Mouse (Mus musculus) lung, postnatal 0 days (tissue): Measurements from ENCODE around the gene Fyb. TPM values are rescaled to one million over a fixed set of nuclear protein-coding genes. Genes with fewer than 3 reads are reported as not detected.

Experiments used
- ATAC-seq: fragments of 200-750 bp; cut with Nextera tagmentation; 2 replicates; pipeline ENCODE4 v1.8.0; 2017; ENCODE audit warnings: moderate library complexity
- DNase-seq: peaks from one replicate; pipeline ENCODE4 v3.0.0-alpha.2; 2016; ENCODE audit warnings: low spot score
- H3K27ac ChIP-seq: fragments of 300-500 bp; sonication (generic); 2 replicates; pipeline ENCODE4 v1.5.1; 2014; ENCODE audit warnings: antibody characterized with exemption, mild to moderate bottlenecking, low read length, mixed read lengths
- H3K27me3 ChIP-seq: fragments of 300-500 bp; sonication (generic); replicated peaks from 2 replicates; pipeline ENCODE4 v1.6.1; 2014; ENCODE audit warnings: low read length, mixed read lengths; ENCODE audit not compliant: insufficient read depth
- H3K36me3 ChIP-seq: fragments of 300-500 bp; sonication (generic); 2 replicates; pipeline ENCODE4 v1.6.1; 2014; ENCODE audit warnings: low read length, mixed read lengths; ENCODE audit not compliant: insufficient read depth
- H3K4me1 ChIP-seq: fragments of 300-500 bp; sonication (generic); 2 replicates; pipeline ENCODE4 v1.6.1; 2014; ENCODE audit warnings: antibody characterized with exemption, low read depth, low read length, mixed read lengths; ENCODE audit not compliant: insufficient read depth
- H3K4me2 ChIP-seq: fragments of 300-500 bp; sonication (generic); replicated peaks from 2 replicates; pipeline ENCODE4 v1.6.1; 2014; ENCODE audit warnings: low read depth, mild to moderate bottlenecking, low read length, moderate library complexity, mixed read lengths
- H3K4me3 ChIP-seq: fragments of 300-500 bp; sonication (generic); 2 replicates; pipeline ENCODE4 v1.5.1; 2014; ENCODE audit warnings: low read depth, low read length
- H3K9ac ChIP-seq: fragments of 300-500 bp; sonication (generic); replicated peaks from 2 replicates; pipeline ENCODE4 v1.6.1; 2014; ENCODE audit warnings: low read depth, mild to moderate bottlenecking
- H3K9me3 ChIP-seq: fragments of 300-500 bp; sonication (generic); 2 replicates; pipeline ENCODE4 v1.6.1; 2016; ENCODE audit warnings: low read length, mixed read lengths
- CTCF ChIP-seq: IDR thresholded peaks from 2 replicates; pipeline ENCODE4 v1.5.1; 2016; ENCODE audit warnings: antibody characterized with exemption, mild to moderate bottlenecking
- EP300 ChIP-seq: IDR thresholded peaks from 2 replicates; pipeline ENCODE4 v1.6.1; 2016; ENCODE audit warnings: antibody characterized with exemption, mild to moderate bottlenecking, control low read depth
- WGBS: fragments of 180-500 bp; shearing (Covaris S2); extraction: QIAGEN DNeasy Blood & Tissue Kit; methylation state at CpG from one replicate; pipeline ENCODE4 v1.1.7; 2014; 5-methylcytosine and 5-hydroxymethylcytosine counted together
- polyA plus RNA-seq: library from polyadenylated mRNA; unstranded; fragments of >200 nt; fragmentation: Nextera tagmentation; extraction: Ambion mirVana; gene quantifications from 2 replicates; pipeline ENCODE4 v1.2.1, GENCODE M21; 2015

The Fyb gene
- polyA plus RNA-seq, result 7.5 TPM in 2 replicates

GRCm38 (mm10) chr15:6522653-6523167 lies at the start of gene Fyb:
Gene Fyb, plus strand, starts transcription at chr15:6522853.
- ATAC-seq (no peak), DNase-seq (no peak)
- Histone ChIP-seq H3K9me3 (no peaks in the 10 kb centered on the region), H3K36me3 (no peaks in the 10 kb centered on the region), H3K4me3 (no peak within 1 kb of the TSS), H3K4me1 (no peaks in the 10 kb centered on the region), H3K4me2 (no peak within 1 kb of the TSS), H3K27me3 (no peaks in the 10 kb centered on the region), H3K27ac (no peak within 1 kb of the TSS), H3K9ac (no peak within 1 kb of the TSS)
- TF ChIP-seq EP300, result no peak
- no peak for TF ChIP-seq CTCF
- 64% methylated on average over 8 of the region's 8 CpGs for WGBS

- H3K4me3 ChIP-seq, result no peak overlapping the region
- no peaks in the 10 kb centered on the region for H3K27me3 ChIP-seq
- ATAC-seq, result no peak
- H3K36me3 ChIP-seq, result no peaks in the 10 kb centered on the region
- no peak overlapping the region for H3K27ac ChIP-seq
- no peaks in the 10 kb centered on the region for H3K9me3 ChIP-seq
- WGBS, result 47% methylated on average over 3 of the region's 3 CpGs
- no peaks in the 10 kb centered on the region for H3K4me1 ChIP-seq
- no peak for DNase-seq
- no peak for TF ChIP-seq EP300
- TF ChIP-seq CTCF, result no peak
- H3K9ac ChIP-seq, result no peak overlapping the region
- H3K4me2 ChIP-seq, result no peak overlapping the region
Observed at GRCm38 (mm10) chr15:6483561-6483960, 39.1 kb upstream of the Fyb start.

GRCm38 (mm10) chr15:6492386-6492785 lies 30.3 kb upstream of the Fyb start:
- H3K4me1 ChIP-seq, result no peaks in the 10 kb centered on the region
- H3K36me3 ChIP-seq, result no peaks in the 10 kb centered on the region
- ATAC-seq (no peak), DNase-seq (no peak)
- WGBS, result 83% methylated on average over 2 of the region's 2 CpGs
- H3K27ac ChIP-seq, result no peak overlapping the region
- no peak overlapping the region for H3K4me3 ChIP-seq
- TF ChIP-seq EP300 (no peak), CTCF (no peak)
- no peak overlapping the region for H3K4me2 ChIP-seq
- H3K9ac ChIP-seq, result no peak overlapping the region
- no peaks in the 10 kb centered on the region for H3K9me3 ChIP-seq
- no peaks in the 10 kb centered on the region for H3K27me3 ChIP-seq

GRCm38 (mm10) chr15:6498396-6499070 lies 24.1 kb upstream of the Fyb start:
- H3K4me2 ChIP-seq, result no peak overlapping the region
- H3K27me3 ChIP-seq, result no peaks in the 10 kb centered on the region
- H3K36me3 ChIP-seq, result no peaks in the 10 kb centered on the region
- no peak for DNase-seq
- no peak overlapping the region for H3K9ac ChIP-seq
- no peak for TF ChIP-seq EP300
- no peak for TF ChIP-seq CTCF
- no peak overlapping the region for H3K27ac ChIP-seq
- H3K4me1 ChIP-seq, result no peaks in the 10 kb centered on the region
- 82% methylated on average over 10 of the region's 10 CpGs for WGBS
- H3K4me3 ChIP-seq, result no peak overlapping the region
- H3K9me3 ChIP-seq, result no peaks in the 10 kb centered on the region
- ATAC-seq, result no peak

GRCm38 (mm10) chr15:6500787-6501186 lies 21.9 kb upstream of the Fyb start:
- Histone ChIP-seq H3K9me3 (no peaks in the 10 kb centered on the region), H3K36me3 (no peaks in the 10 kb centered on the region), H3K9ac (no peak overlapping the region), H3K4me1 (no peaks in the 10 kb centered on the region), H3K27me3 (no peaks in the 10 kb centered on the region), H3K27ac (no peak overlapping the region), H3K4me2 (no peak overlapping the region), H3K4me3 (no peak overlapping the region)
- ATAC-seq (no peak; the same call in 1 of the 2 replicates), DNase-seq (peak; percentile 12)
- TF ChIP-seq EP300 (no peak), CTCF (peak; percentile 53)
- WGBS, result 15% methylated on average over 1 of the region's 1 CpGs

GRCm38 (mm10) chr15:6517525-6517924 lies 5.1 kb upstream of the Fyb start:
- Histone ChIP-seq H3K27ac (no peak overlapping the region), H3K36me3 (no peaks in the 10 kb centered on the region), H3K9me3 (no peaks in the 10 kb centered on the region), H3K4me3 (no peak overlapping the region), H3K4me1 (no peaks in the 10 kb centered on the region), H3K27me3 (no peaks in the 10 kb centered on the region), H3K9ac (no peak overlapping the region), H3K4me2 (no peak overlapping the region)
- ATAC-seq, result no peak
- no peak for DNase-seq
- no peak for TF ChIP-seq EP300
- no peak for TF ChIP-seq CTCF
- WGBS, result 96% methylated on average over 1 of the region's 1 CpGs
